ENCODE assay signal across 11 mouse cellular contexts in the genomic region with DNA sequence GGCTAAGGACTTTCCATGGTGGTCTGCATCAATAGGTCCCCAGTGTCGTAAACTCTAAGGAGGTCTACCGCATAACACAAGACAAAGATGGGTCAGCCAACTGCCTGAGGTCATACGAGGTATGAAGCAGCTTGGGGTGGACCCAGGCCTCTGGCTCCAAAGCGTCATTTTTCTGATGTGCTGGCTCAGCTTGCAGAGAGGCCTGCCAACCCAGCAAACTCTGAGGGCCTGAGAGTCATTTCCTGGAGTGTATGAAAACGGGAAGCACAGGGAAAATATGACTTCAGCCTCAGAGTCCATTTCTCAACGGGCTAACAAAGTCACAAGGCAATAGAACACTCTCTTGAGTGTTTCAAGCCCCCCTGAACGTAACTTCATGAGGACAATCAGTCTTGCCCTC. TPM values are rescaled to one million over a fixed set of nuclear protein-coding genes. Genes with fewer than 3 reads are reported as not detected.
DNase-seq lines count a peak whose midpoint lies in the region; ATAC-seq and TF ChIP-seq lines count a peak whose summit lies in the region.
"Had no signal": no experiment of that assay in that cellular context is flagged by ENCODE, and none has a peak within 500 bp of the region (broad histone marks: within the 10 kb centered on the region; RNA-seq: fewer than 3 reads in every experiment).

No protein-coding gene starts in this region.

- peaks cover 12% of the 10 kb centered on the region; the same call in 1 of the 2 replicates for H3K4me1 ChIP-seq in kidney, embryonic 16.5 days (ENCODE audit: insufficient read depth, low read length)
- H3K4me1 ChIP-seq in midbrain, embryonic 16.5 days (ENCODE audit: control insufficient read depth, insufficient read depth, low read length): peaks cover 6% of the 10 kb centered on the region

- H3K9ac ChIP-seq in kidney, embryonic 16.5 days (replicated peaks; ENCODE audit: low read length): no peak overlapping the region
- H3K9ac ChIP-seq in midbrain, embryonic 16.5 days (ENCODE audit: low read depth, low read length): no peak overlapping the region
- H3K9ac ChIP-seq: forebrain, embryonic 13.5 days; midbrain, embryonic 12.5 days had no signal

- no peaks in the 10 kb centered on the region for H3K27me3 ChIP-seq in kidney, embryonic 16.5 days (ENCODE audit: insufficient read depth, low read length)
- H3K27me3 ChIP-seq in midbrain, embryonic 16.5 days (ENCODE audit: control insufficient read depth, insufficient read depth, low read depth, low read length): no peaks in the 10 kb centered on the region
- H3K27me3 ChIP-seq: forebrain, embryonic 13.5 days; midbrain, embryonic 12.5 days had no signal

- no peak for ATAC-seq in kidney, embryonic 16.5 days (ENCODE audit: low FRiP score, low TSS enrichment)
- ATAC-seq in monocyte, adult 5-6 weeks (replicated peaks; ENCODE audit: insufficient number of reproducible peaks, low FRiP score, low TSS enrichment, poor library complexity, severe bottlenecking): peak; percentile 29; the same call in 1 of the 2 replicates
- no peak for ATAC-seq in midbrain, embryonic 16.5 days
- ATAC-seq: forebrain, embryonic 13.5 days had no signal

- peaks cover 34% of the 10 kb centered on the region for H3K36me3 ChIP-seq in kidney, embryonic 16.5 days (ENCODE audit: insufficient read depth, low read length)
- peaks cover 13% of the 10 kb centered on the region for H3K36me3 ChIP-seq in midbrain, embryonic 16.5 days (ENCODE audit: control insufficient read depth, insufficient read depth, low read length)

- H3K4me2 ChIP-seq in kidney, embryonic 16.5 days (replicated peaks; ENCODE audit: low read depth, low read length): no peak overlapping the region
- H3K4me2 ChIP-seq in midbrain, embryonic 16.5 days (ENCODE audit: low read length): no peak overlapping the region
- H3K4me2 ChIP-seq: forebrain, embryonic 13.5 days; midbrain, embryonic 12.5 days had no signal

- no peak for TF ChIP-seq CTCF in gastrocnemius, adult 2 months (IDR thresholded peaks at IDR 0.05)

- H3K9me3 ChIP-seq in kidney, embryonic 16.5 days (ENCODE audit: low read length): no peaks in the 10 kb centered on the region
- no peaks in the 10 kb centered on the region for H3K9me3 ChIP-seq in midbrain, embryonic 16.5 days (replicated peaks; ENCODE audit: control insufficient read depth, low read length, poor library complexity, severe bottlenecking)
- H3K9me3 ChIP-seq: forebrain, embryonic 13.5 days; midbrain, embryonic 12.5 days had no signal

- peak; percentile 48 to 77 for DNase-seq in kidney, postnatal 25 days
- DNase-seq in gastrocnemius, adult 2 months: peak; percentile 72
- peak; percentile 66 for DNase-seq in heart, postnatal 25 days (ENCODE audit: low spot score)
- no peak for DNase-seq in c-Kit-positive CD71-positive TER-119-positive erythroid progenitor cells, embryonic 14.5 days (ENCODE audit: low spot score)
- DNase-seq: adrenal gland, postnatal 25 days had no signal

- intact Hi-C loops in gastrocnemius, adult 2 months (cut with DNase I): no loop called here
- intact Hi-C loops in heart, postnatal 25 days (cut with DNase I): no loop called here

- no peak overlapping the region for H3K27ac ChIP-seq in kidney, embryonic 16.5 days (ENCODE audit: low read length)
- peak overlapping the region; percentile 28 for H3K27ac ChIP-seq in gastrocnemius, adult 2 months
- H3K27ac ChIP-seq in midbrain, embryonic 16.5 days (ENCODE audit: low read length): no peak overlapping the region
- H3K27ac ChIP-seq: forebrain, embryonic 13.5 days; left cerebral cortex, adult 2 months; midbrain, embryonic 12.5 days had no signal

- WGBS in kidney, embryonic 16.5 days: 62% methylated on average over 7 of the region's 7 CpGs
- WGBS in midbrain, embryonic 16.5 days: 87% methylated on average over 7 of the region's 7 CpGs

- H3K4me3 ChIP-seq in kidney, embryonic 16.5 days (ENCODE audit: low read length): no peak overlapping the region
- no peak overlapping the region for H3K4me3 ChIP-seq in gastrocnemius, adult 2 months
- no peak overlapping the region for H3K4me3 ChIP-seq in midbrain, embryonic 16.5 days (ENCODE audit: low read depth, low read length)
- H3K4me3 ChIP-seq: forebrain, embryonic 13.5 days; left cerebral cortex, adult 2 months; midbrain, embryonic 12.5 days had no signal

RNA-seq across cellular contexts. Expression of gene Snx18, which starts 28.9 kb away (rescaled TPM):
- polyA plus RNA-seq in kidney, embryonic 16.5 days (2015; fragmentation: Nextera tagmentation; extraction: Ambion mirVana): 24.6 and 27.2 TPM in 2 replicates
- 10 to 100 TPM in 1 of 2 experiments, 1 to 10 TPM in 1; 9.2 to 13.6 TPM for total RNA-seq in gastrocnemius, adult 2 months (2021)
- total RNA-seq in heart, postnatal 25 days (2021): 10 to 100 TPM; 22.6 to 23.6 TPM
- 88.0 to 99.7 TPM (median 95.7 TPM) in 3 replicates for total RNA-seq in monocyte, adult 5-6 weeks (2017)
- polyA plus RNA-seq in midbrain, embryonic 16.5 days (2015; fragmentation: Nextera tagmentation; extraction: Ambion mirVana): 6.5 and 7.5 TPM in 2 replicates
